Mouse (Mus musculus) left cerebral cortex, adult 6 months (tissue): ENCODE results near the gene Immt. TPM values are rescaled to one million over a fixed set of nuclear protein-coding genes. Genes with fewer than 3 reads are reported as not detected.

ENCODE experiments used
- long read RNA-seq, 2 experiments: library from polyadenylated mRNA; unstranded; transcript quantifications; one replicate each; pipeline ENCODE4 v2.0.0; 2019 to 2020
- polyA plus RNA-seq: library from polyadenylated mRNA; unstranded; fragments of <200 nt; fragmentation: Nextera tagmentation; gene quantifications from 2 replicates; pipeline ENCODE4 v1.2.3, GENCODE M21; 2021

Gene Immt
- 89.4 and 111 TPM in 2 replicates for polyA plus RNA-seq
- long read RNA-seq, experiment 1, partial matches to known transcripts: 12 of 40 reads
- long read RNA-seq, experiment 1, other reads (novel, unspliced or antisense): 24 of 40 reads
- long read RNA-seq, experiment 2, partial matches to known transcripts: 54 of 67 reads
- long read RNA-seq, experiment 2, other reads (novel, unspliced or antisense): 7 of 67 reads

GRCm38 (mm10) chr6:71830690-71831580 lies at the start of gene Immt:
TSS of gene Immt (plus strand) at chr6:71831331.

GRCm38 (mm10) chr6:71826869-71827268 lies 4.3 kb upstream of the Immt start, which contains the start of gene Mrpl35:
TSS of gene Mrpl35 (minus strand) at chr6:71826969.

GRCm38 (mm10) chr6:71908481-71909381 lies 77.6 kb downstream of the Immt start, which contains the start of the genes Ptcd3 and Polr1a:
TSS of gene Ptcd3 (minus strand) at chr6:71908750.
TSS of gene Polr1a (plus strand) at chr6:71909053.

Other genes starting within 250 kb of the Immt start
- 4.7 and 4.9 TPM in 2 replicates for gene Kdm3a, start 198.3 kb upstream of the Immt start, polyA plus RNA-seq
- 37.1 and 40.9 TPM in 2 replicates for gene Reep1, start 123.8 kb upstream of the Immt start, polyA plus RNA-seq
- gene Mrpl35, start 4.4 kb upstream of the Immt start, polyA plus RNA-seq: 34.4 and 49.6 TPM in 2 replicates
- 20.1 and 24.7 TPM in 2 replicates for gene Ptcd3, start 77.4 kb downstream of the Immt start, polyA plus RNA-seq
- 3.6 and 6.1 TPM in 2 replicates for gene Polr1a, start 77.7 kb downstream of the Immt start, polyA plus RNA-seq